In genomic region chr11:67652893-67653255, GRCm38 (mm10) we compare ENCODE assay signal across 12 mouse cellular contexts. TPM values are rescaled to one million over a fixed set of nuclear protein-coding genes. Genes with fewer than 3 reads are reported as not detected.
DNase-seq lines count a peak whose midpoint lies in the region; ATAC-seq and TF ChIP-seq lines count a peak whose summit lies in the region.
"Had no signal": no experiment of that assay in that cellular context is flagged by ENCODE, and none has a peak within 500 bp of the region (broad histone marks: within the 10 kb centered on the region; RNA-seq: fewer than 3 reads in every experiment).

No protein-coding gene starts in this region.

- no peaks in the 10 kb centered on the region for H3K27me3 ChIP-seq in hindbrain, embryonic 10.5 days (ENCODE audit: insufficient read depth, poor library complexity, severe bottlenecking)
- H3K27me3 ChIP-seq in midbrain, embryonic 15.5 days (replicated peaks) = no peaks in the 10 kb centered on the region
- H3K27me3 ChIP-seq in liver, postnatal 0 days (ENCODE audit: insufficient read depth, low read length) = no peaks in the 10 kb centered on the region
- H3K27me3 ChIP-seq: liver, embryonic 15.5 days had no signal

- H3K4me2 ChIP-seq in midbrain, embryonic 15.5 days = peak overlapping the region; percentile 35
- H3K4me2 ChIP-seq in liver, postnatal 0 days (ENCODE audit: low read depth, low read length) = no peak overlapping the region
- H3K4me2 ChIP-seq: liver, embryonic 15.5 days had no signal

- H3K4me3 ChIP-seq in hindbrain, embryonic 10.5 days = peak overlapping the region; percentile 7; the same call in 1 of the 2 replicates
- no peak overlapping the region; the same call in 1 of the 2 replicates for H3K4me3 ChIP-seq in midbrain, embryonic 15.5 days
- H3K4me3 ChIP-seq in liver, postnatal 0 days (ENCODE audit: low read depth, low read length) = no peak overlapping the region
- H3K4me3 ChIP-seq: gastrocnemius, adult 2 months; liver, embryonic 15.5 days had no signal

- H3K9me3 ChIP-seq in hindbrain, embryonic 10.5 days = no peaks in the 10 kb centered on the region
- H3K9me3 ChIP-seq in midbrain, embryonic 15.5 days = no peaks in the 10 kb centered on the region
- H3K9me3 ChIP-seq in liver, postnatal 0 days (ENCODE audit: low read length) = no peaks in the 10 kb centered on the region
- H3K9me3 ChIP-seq: liver, embryonic 15.5 days had no signal

- no peak for TF ChIP-seq EP300 in liver, postnatal 0 days (IDR thresholded peaks at IDR 0.05; ENCODE audit: low read depth)

- ATAC-seq in midbrain, embryonic 15.5 days (replicated peaks) = no peak
- no peak for ATAC-seq in liver, postnatal 0 days
- ATAC-seq in megakaryocyte, adult 5-6 weeks (ENCODE audit: poor library complexity, severe bottlenecking) = no peak

- 31% methylated on average over 6 of the region's 6 CpGs for WGBS in hindbrain, embryonic 10.5 days
- WGBS in midbrain, embryonic 15.5 days = 18% methylated on average over 6 of the region's 6 CpGs
- WGBS in liver, postnatal 0 days (ENCODE audit: insufficient replicate concordance) = 47% methylated on average over 6 of the region's 6 CpGs

- no peaks in the 10 kb centered on the region for H3K36me3 ChIP-seq in hindbrain, embryonic 10.5 days
- H3K36me3 ChIP-seq in midbrain, embryonic 15.5 days (replicated peaks) = no peaks in the 10 kb centered on the region
- no peaks in the 10 kb centered on the region for H3K36me3 ChIP-seq in liver, postnatal 0 days (replicated peaks; ENCODE audit: insufficient read depth, low read length)
- H3K36me3 ChIP-seq: liver, embryonic 15.5 days had no signal

- no peak overlapping the region for H3K9ac ChIP-seq in midbrain, embryonic 15.5 days
- no peak overlapping the region for H3K9ac ChIP-seq in liver, postnatal 0 days (replicated peaks)
- H3K9ac ChIP-seq: liver, embryonic 15.5 days had no signal

- H3K4me1 ChIP-seq in hindbrain, embryonic 10.5 days (replicated peaks) = peaks cover 29% of the 10 kb centered on the region
- peaks cover 23% of the 10 kb centered on the region for H3K4me1 ChIP-seq in midbrain, embryonic 15.5 days
- no peaks in the 10 kb centered on the region for H3K4me1 ChIP-seq in liver, postnatal 0 days (ENCODE audit: insufficient read depth)
- H3K4me1 ChIP-seq: liver, embryonic 15.5 days had no signal

- no peak for TF ChIP-seq CTCF in liver, postnatal 0 days (IDR thresholded peaks at IDR 0.05; ENCODE audit: low read depth)

- DNase-seq in cerebellum, postnatal 36 days = peak; percentile 64 to 71
- DNase-seq in cerebellum, adult 9-11 months = no peak
- DNase-seq in WW6 (ENCODE audit: low read depth, low spot score) = peak; percentile 28
- DNase-seq in hindbrain, embryonic 10.5 days (ENCODE audit: low spot score) = peak; percentile 40
- no peak for DNase-seq in lung, postnatal 14 days
- DNase-seq in liver, postnatal 0 days = no peak
- DNase-seq: gastrocnemius, adult 2 months had no signal

- H3K27ac ChIP-seq in hindbrain, embryonic 10.5 days = peak overlapping the region; percentile 29; the same call in 1 of the 2 replicates
- H3K27ac ChIP-seq in midbrain, embryonic 15.5 days = no peak overlapping the region
- H3K27ac ChIP-seq in liver, postnatal 0 days (ENCODE audit: low read depth) = no peak overlapping the region
- H3K27ac ChIP-seq: gastrocnemius, adult 2 months; liver, embryonic 15.5 days had no signal

RNA-seq across cellular contexts. Expression of gene Rcvrn, which starts 42.3 kb away (rescaled TPM):
- polyA plus RNA-seq in hindbrain, embryonic 10.5 days (2016; fragmentation: Nextera tagmentation; extraction: Ambion mirVana) = not detected in 2 replicates
- polyA plus RNA-seq in midbrain, embryonic 15.5 days (2015; fragmentation: Nextera tagmentation; extraction: Ambion mirVana) = not detected in 2 replicates
- not detected in 2 replicates for polyA plus RNA-seq in liver, postnatal 0 days (2015; fragmentation: Nextera tagmentation; extraction: Ambion mirVana)
- total RNA-seq in megakaryocyte, adult 5-6 weeks (2015) = 0.21 TPM in 1 of 2 replicates, not detected in the other
- total RNA-seq in megakaryocyte, adult 5-6 weeks (2017) = not detected in 2 replicates
- total RNA-seq: gastrocnemius, adult 2 months had no signal
- polyA plus RNA-seq: liver, embryonic 15.5 days; neural tube, embryonic 14.5 days; stomach, embryonic 14.5 days had no signal

Comparison
In these comparisons a context has a peak if more than half of its experiments do, and no peak if none do; other contexts are left out.
1. DNase-seq: peak in cerebellum, postnatal 36 days (2 of 2), WW6 (single experiment) and hindbrain, embryonic 10.5 days (single experiment); none in cerebellum, adult 9-11 months (single experiment), lung, postnatal 14 days (single experiment) and liver, postnatal 0 days (single experiment).